Mouse (Mus musculus) ES-Bruce4 (cell line): ENCODE data around the gene Pde4d.

Experiments
- CTCF ChIP-seq: IDR thresholded peaks from one replicate; pipeline ENCODE4 v1.8.1; 2011; ENCODE audit warnings: low read depth, low read length
- POLR2A ChIP-seq: IDR thresholded peaks from one replicate; pipeline ENCODE4 v1.8.1; 2011; ENCODE audit warnings: low read length; ENCODE audit not compliant: insufficient read depth

GRCm38 (mm10) chr13:109917551-109917950, 1467.8 kb downstream of the Pde4d start:
- TF ChIP-seq CTCF (no peak), POLR2A (no peak)
